Mouse (Mus musculus) embryonic facial prominence, embryonic 13.5 days (tissue): Measurements from ENCODE around the gene Mcm3. TPM values are rescaled to one million over a fixed set of nuclear protein-coding genes. Genes with fewer than 3 reads are reported as not detected.

ENCODE experiments used
- ATAC-seq: fragments of 200-750 bp; cut with Nextera tagmentation; 2 replicates; pipeline ENCODE4 v1.8.0; 2017; ENCODE audit warnings: low read depth; ENCODE audit not compliant: insufficient number of reproducible peaks, insufficient read depth, low FRiP score, low TSS enrichment
- H3K27ac ChIP-seq: fragments of 300-500 bp; sonication (generic); 2 replicates; pipeline ENCODE4 v1.5.1; 2015; ENCODE audit warnings: moderate library complexity, mild to moderate bottlenecking, inconsistent platforms
- H3K27me3 ChIP-seq: fragments of 300-500 bp; sonication (generic); 2 replicates; pipeline ENCODE4 v1.6.1; 2015; ENCODE audit warnings: mild to moderate bottlenecking, inconsistent platforms
- H3K36me3 ChIP-seq: fragments of 300-500 bp; sonication (generic); 2 replicates; pipeline ENCODE4 v1.6.1; 2015; ENCODE audit warnings: mild to moderate bottlenecking, inconsistent platforms
- H3K4me1 ChIP-seq: fragments of 300-500 bp; sonication (generic); 2 replicates; pipeline ENCODE4 v1.6.1; 2015; ENCODE audit warnings: inconsistent platforms
- H3K4me2 ChIP-seq: fragments of 300-500 bp; sonication (generic); 2 replicates; pipeline ENCODE4 v1.6.1; 2015; ENCODE audit warnings: moderate library complexity, mild to moderate bottlenecking, inconsistent platforms
- H3K4me3 ChIP-seq: fragments of 300-500 bp; sonication (generic); 2 replicates; pipeline ENCODE4 v1.5.1; 2015; ENCODE audit warnings: mild to moderate bottlenecking, inconsistent platforms
- H3K9ac ChIP-seq: fragments of 300-500 bp; sonication (generic); 2 replicates; pipeline ENCODE4 v1.6.1; 2015; ENCODE audit warnings: mild to moderate bottlenecking, inconsistent platforms
- H3K9me3 ChIP-seq: fragments of 300-500 bp; sonication (generic); 2 replicates; pipeline ENCODE4 v1.6.1; 2016; ENCODE audit warnings: inconsistent platforms
- WGBS: fragments of 180-500 bp; shearing (Covaris S2); methylation state at CpG from one replicate; pipeline ENCODE4 v1.1.7; 2015; ENCODE audit warnings: mixed read lengths; 5-methylcytosine and 5-hydroxymethylcytosine counted together
- polyA plus RNA-seq: library from polyadenylated mRNA; unstranded; fragments of >200 nt; fragmentation: Nextera tagmentation; extraction: Ambion mirVana; gene quantifications from 2 replicates; pipeline ENCODE4 v1.2.1, GENCODE M21; 2015

The Mcm3 gene
- polyA plus RNA-seq: 127 and 138 TPM in 2 replicates

DNA sequence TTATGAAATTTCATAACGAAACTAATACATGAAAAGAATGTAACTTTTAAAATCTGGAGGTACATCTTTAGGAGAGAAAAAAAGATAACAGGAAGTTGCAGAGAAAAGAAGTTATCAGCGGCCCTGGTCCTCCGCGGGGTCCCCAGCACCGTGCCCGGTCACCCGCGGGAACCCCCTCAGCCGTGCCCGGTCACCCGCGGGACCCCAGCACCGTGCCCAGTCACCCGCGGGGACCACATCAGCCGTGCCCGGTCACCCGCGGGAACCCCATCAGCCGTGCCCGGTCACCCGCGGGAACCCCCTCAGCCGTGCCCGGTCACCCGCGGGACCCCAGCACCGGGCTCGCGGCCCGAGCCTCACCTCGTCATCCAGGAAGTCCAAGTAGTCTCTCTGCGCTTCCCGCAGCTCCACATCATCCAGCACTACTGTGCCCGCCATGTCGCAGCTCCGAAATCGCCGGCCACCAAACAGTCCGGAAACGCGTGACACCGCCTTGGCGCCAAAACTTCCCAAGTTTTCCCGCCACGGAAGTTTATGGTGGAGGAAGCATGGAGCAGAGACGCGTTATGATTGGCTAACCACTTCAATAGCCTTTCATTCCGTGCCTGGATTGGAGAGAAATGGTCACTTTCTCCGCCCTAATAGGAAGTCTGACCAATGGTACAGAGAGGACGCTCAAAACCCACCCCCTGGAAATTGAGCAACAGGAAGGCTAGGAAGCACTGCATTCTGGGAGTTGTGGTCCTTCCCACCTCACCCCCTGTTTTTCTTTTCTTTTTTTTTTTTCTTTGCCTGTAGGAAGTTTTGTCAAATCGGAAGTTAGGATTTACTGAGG is at the start of gene Mcm3:
TSS of gene Mcm3 (minus strand) at position 542 of the 835 bp plus-strand sequence.
- Histone ChIP-seq H3K27ac (no peak within 1 kb of the TSS; the same call in 1 of the 2 replicates), H3K4me3 (peak within 1 kb of the TSS; percentile 79), H3K4me1 (peaks cover 9% of the 10 kb centered on the region), H3K36me3 (peaks cover 26% of the 10 kb centered on the region), H3K9me3 (no peaks in the 10 kb centered on the region), H3K4me2 (peak within 1 kb of the TSS; percentile 67), H3K27me3 (no peaks in the 10 kb centered on the region), H3K9ac (peak within 1 kb of the TSS; percentile 85)
- under 1% methylated on average over 52 of the region's 52 CpGs for WGBS
- peak; percentile 98 for ATAC-seq

DNA sequence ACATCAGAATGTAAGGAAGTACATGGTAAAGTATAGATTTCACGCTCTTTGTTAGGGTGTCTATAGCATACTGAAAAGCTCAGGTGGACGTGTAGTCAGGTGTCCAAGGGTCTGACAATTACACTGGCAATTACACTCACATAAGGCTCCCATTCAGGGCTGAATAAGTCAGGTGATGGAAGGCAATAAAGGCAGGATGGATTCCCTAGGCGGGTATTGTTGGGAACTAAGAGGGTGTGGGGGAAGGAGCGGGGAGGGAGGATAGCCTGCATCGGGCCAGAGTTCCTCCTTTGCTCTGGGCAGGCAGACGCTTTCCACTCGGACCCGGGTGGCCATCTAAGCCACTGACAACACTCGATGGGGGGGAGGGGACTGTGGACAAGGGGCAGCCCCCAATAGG is 47.9 kb upstream of the Mcm3 start:
- no peak for ATAC-seq
- Histone ChIP-seq H3K9me3 (no peaks in the 10 kb centered on the region), H3K9ac (no peak overlapping the region), H3K27ac (no peak overlapping the region), H3K27me3 (no peaks in the 10 kb centered on the region), H3K4me3 (no peak overlapping the region), H3K36me3 (no peaks in the 10 kb centered on the region), H3K4me1 (peaks cover 5% of the 10 kb centered on the region; the same call in 1 of the 2 replicates), H3K4me2 (no peak overlapping the region)
- WGBS: 46% methylated on average over 9 of the region's 9 CpGs

DNA sequence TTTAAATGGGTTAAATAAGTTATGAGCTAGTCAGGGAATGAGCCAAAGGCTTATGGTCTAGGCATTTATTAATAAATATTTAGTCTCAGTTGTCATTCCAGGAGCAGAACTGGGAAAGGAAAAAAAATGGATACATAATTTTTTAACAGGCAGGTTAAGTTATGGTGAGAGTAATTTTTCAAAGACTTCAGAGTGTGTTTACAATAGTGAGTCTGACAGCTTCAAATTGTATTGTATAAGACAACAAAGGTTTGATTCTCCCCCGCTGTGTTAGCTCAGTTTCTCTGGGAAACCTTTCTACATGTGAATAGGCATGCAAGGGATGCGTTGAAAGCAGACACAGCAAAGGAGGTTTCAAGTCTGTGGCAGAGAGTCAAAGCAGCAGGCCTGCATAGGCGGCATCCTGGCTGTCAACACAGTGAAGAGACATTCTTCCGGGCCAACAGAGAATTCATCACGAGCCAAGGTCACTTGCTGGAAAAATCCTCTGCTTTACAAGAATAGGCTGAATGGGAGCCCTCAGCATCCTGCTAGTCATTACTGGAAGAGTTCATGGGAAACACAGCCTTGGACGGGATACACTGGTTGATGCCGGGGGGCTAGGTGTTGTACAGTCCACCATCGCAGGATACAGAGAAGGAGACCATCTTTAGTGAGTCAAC is 47.3 kb upstream of the Mcm3 start:
- H3K36me3 ChIP-seq: no peaks in the 10 kb centered on the region
- no peak overlapping the region for H3K9ac ChIP-seq
- no peaks in the 10 kb centered on the region for H3K9me3 ChIP-seq
- no peak for ATAC-seq
- no peak overlapping the region for H3K4me3 ChIP-seq
- 52% methylated on average over 8 of the region's 8 CpGs for whole genome bisulfite sequencing
- no peaks in the 10 kb centered on the region for H3K27me3 ChIP-seq
- H3K27ac ChIP-seq: no peak overlapping the region
- peaks cover 5% of the 10 kb centered on the region; the same call in 1 of the 2 replicates for H3K4me1 ChIP-seq
- H3K4me2 ChIP-seq: no peak overlapping the region

DNA sequence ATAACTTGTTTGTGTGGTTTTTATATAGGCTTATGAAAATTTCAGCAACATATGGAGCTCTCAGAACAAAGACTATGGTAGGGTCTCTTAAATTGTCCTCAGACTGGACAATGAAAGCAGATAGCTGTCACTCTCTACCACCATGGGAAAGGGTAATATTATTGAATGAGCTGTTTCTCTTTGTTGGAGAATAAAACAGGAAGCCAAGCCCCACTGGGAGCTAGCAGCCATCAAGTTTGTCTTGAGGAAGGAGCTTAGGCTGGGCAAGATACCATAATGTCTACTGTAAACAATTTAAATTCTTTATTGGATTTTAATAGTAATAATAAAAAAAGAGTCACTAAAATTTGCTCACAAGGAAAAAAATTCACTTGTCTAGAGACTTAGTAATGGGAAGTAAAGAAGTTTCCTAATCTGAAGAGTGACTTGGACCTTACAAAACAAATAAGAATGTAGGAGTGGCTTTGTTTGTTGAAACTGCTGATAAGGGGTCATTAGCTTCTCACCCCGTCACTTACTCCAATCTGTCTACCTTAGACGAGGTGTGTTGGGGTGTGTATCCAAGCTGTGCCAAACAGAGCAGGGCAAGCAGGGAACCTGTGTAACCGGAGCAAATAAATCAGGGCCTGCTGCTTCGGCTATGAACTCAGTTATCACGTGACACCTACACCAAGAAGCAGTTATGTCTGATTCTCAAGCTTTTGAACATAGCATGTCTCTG is 43.5 kb upstream of the Mcm3 start:
- H3K4me2 ChIP-seq: no peak overlapping the region
- H3K27me3 ChIP-seq: no peaks in the 10 kb centered on the region
- no peak for ATAC-seq
- WGBS: 60% methylated on average over 5 of the region's 5 CpGs
- peaks cover 5% of the 10 kb centered on the region; the same call in 1 of the 2 replicates for H3K4me1 ChIP-seq
- no peak overlapping the region for H3K27ac ChIP-seq
- H3K36me3 ChIP-seq: no peaks in the 10 kb centered on the region
- no peak overlapping the region for H3K9ac ChIP-seq
- no peak overlapping the region for H3K4me3 ChIP-seq
- no peaks in the 10 kb centered on the region for H3K9me3 ChIP-seq

DNA sequence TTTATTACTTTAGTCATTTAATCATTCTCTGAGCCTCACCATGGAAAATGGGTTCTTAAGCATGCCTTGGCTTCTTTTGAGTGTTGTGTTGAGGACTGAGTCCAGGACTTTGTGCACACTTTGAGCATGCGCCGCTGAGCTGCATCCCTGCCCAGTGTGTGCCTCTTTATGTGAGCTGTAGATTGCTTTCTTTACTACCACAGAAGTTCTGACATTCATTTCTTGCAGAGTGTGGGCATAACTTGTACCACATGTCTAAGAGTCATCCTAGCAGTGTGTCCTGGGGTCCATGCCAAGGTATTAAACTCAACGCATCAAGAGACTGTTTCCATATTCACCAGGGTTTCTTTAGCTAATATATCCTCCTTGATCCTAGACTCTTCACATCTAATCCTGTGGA is 41.8 kb upstream of the Mcm3 start:
- Histone ChIP-seq H3K4me1 (no peaks in the 10 kb centered on the region), H3K27me3 (no peaks in the 10 kb centered on the region), H3K9ac (no peak overlapping the region), H3K4me3 (no peak overlapping the region), H3K4me2 (no peak overlapping the region), H3K9me3 (no peaks in the 10 kb centered on the region), H3K27ac (no peak overlapping the region), H3K36me3 (no peaks in the 10 kb centered on the region)
- 67% methylated on average over 3 of the region's 3 CpGs for WGBS
- ATAC-seq: no peak

DNA sequence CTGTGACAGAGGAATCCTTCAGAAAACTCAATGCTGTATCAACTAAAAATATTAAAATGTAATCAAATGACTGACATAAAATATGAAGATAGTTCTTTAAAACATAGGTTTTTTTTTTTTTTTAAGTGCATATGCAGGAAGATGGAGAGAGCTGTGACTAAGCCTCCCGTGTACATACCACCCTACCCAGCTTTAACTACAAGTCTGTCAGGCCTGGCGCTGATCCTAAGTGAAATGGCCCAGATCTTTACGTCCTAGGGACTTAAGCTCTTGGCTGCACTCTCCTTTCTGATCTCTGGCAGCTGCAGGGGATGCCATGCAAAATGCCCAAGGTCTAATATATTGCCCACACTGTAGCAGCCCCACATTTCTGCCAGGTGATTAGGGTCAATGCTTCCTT is 40.7 kb upstream of the Mcm3 start:
- 71% methylated on average over 3 of the region's 3 CpGs for WGBS
- no peak overlapping the region for H3K9ac ChIP-seq
- H3K4me2 ChIP-seq: no peak overlapping the region
- H3K36me3 ChIP-seq: no peaks in the 10 kb centered on the region
- no peak overlapping the region for H3K27ac ChIP-seq
- H3K27me3 ChIP-seq: no peaks in the 10 kb centered on the region
- no peak overlapping the region for H3K4me3 ChIP-seq
- no peaks in the 10 kb centered on the region for H3K4me1 ChIP-seq
- ATAC-seq: no peak
- H3K9me3 ChIP-seq: no peaks in the 10 kb centered on the region

DNA sequence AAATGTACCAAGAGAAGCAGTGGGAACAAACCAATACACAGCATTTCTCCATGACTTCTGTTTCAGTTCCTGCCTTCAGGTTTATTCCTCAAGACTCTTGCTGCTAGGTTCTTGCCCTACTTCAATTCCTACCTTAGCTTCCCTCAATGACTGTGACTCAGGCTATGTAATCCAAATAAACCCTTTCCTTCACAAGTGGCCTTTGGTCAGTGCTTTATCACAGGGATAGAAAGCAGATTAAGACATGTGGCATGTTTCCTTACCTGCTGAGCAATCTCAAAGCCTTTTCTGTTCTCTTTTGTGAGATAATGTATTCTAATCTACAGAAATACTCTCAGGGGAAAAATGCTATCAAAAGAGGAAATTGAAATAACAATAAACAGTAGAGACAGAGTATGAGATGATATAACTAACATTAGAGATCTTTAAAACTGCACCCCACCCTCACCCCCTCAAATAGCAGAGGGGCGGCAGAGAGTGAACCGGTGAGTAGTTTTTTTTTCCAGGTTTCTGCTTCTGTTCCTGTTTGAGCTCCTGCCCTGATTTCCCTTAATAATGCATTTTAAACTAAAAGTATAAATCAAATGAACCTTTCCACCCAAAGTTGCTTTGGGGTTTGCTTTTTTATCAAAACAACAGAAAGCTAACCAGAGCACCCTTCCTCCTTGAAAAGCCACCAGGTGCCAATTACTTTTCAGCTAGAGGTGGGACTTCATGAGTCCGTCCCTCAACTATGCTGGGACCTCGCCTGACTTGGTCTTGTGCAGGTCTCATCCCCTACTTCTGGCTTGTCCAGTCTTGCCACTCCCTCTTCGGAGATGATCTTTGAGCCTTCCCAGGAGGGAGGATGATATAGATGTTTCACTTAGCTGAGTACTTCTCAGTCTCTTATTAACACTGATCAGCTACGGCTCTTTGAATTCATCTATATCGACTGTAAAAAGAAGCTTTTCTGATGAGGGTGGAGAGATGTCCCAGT is 37.1 kb upstream of the Mcm3 start:
- Histone ChIP-seq H3K4me3 (no peak overlapping the region), H3K9ac (no peak overlapping the region), H3K9me3 (no peaks in the 10 kb centered on the region), H3K4me2 (no peak overlapping the region), H3K27me3 (no peaks in the 10 kb centered on the region), H3K36me3 (no peaks in the 10 kb centered on the region), H3K4me1 (no peaks in the 10 kb centered on the region), H3K27ac (no peak overlapping the region)
- no peak for ATAC-seq
- WGBS: 82% methylated on average over 7 of the region's 7 CpGs

DNA sequence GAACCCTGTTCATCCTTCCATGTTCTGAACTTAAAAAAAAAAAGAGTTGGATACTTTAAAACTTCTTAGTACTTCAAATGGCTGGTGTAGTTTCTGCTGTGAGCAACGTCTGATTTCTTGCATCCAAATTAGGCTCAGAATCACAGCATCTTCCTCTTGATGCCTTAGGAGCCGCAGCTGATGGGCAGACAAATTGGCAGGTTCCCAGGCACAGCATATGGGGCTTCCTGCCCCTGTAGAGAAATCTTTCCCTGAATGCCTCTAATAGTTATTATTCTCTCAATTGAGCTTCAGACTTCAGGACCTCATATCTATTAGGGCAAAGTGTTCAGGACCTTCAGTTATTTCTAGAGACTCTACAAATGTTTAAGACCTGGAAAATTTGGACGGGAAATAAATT is 19.8 kb upstream of the Mcm3 start:
- Histone ChIP-seq H3K4me3 (no peak overlapping the region), H3K4me1 (no peaks in the 10 kb centered on the region), H3K4me2 (no peak overlapping the region), H3K27me3 (no peaks in the 10 kb centered on the region), H3K27ac (no peak overlapping the region), H3K9ac (no peak overlapping the region), H3K9me3 (no peaks in the 10 kb centered on the region), H3K36me3 (no peaks in the 10 kb centered on the region)
- WGBS: 72% methylated on average over 3 of the region's 3 CpGs
- no peak for ATAC-seq

DNA sequence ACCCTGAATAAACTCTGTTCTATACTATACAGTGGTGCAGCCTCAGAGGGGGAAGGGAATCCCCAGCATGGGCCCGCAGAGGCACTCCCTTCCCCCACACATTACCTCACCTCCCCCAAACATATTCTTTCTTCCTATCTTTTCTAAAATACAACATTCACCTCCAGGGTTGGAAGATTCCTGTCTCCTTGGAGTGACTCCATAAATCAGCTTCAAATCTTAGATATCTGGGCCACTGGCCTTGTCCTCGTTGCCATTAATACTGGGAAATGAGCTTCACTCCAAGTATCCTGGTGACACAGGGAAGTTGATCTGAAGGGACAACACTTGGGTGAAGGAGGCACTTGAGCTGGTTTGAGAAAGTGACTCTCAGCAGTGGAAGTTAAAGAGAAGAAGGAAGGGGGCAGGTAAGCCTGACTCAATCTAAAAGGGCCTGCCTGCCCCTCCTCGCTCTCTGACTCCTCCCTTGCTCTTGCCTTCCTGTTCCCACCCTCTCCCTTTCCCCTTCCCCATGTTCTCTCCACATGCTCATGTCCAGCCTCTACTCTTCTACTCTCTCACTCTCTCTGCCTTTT is 16.5 kb upstream of the Mcm3 start:
- no peaks in the 10 kb centered on the region for H3K27me3 ChIP-seq
- no peak overlapping the region for H3K4me3 ChIP-seq
- no peaks in the 10 kb centered on the region for H3K36me3 ChIP-seq
- 83% methylated on average over 3 of the region's 3 CpGs for WGBS
- H3K27ac ChIP-seq: no peak overlapping the region
- no peak overlapping the region for H3K9ac ChIP-seq
- no peaks in the 10 kb centered on the region for H3K9me3 ChIP-seq
- H3K4me1 ChIP-seq: no peaks in the 10 kb centered on the region
- no peak for ATAC-seq
- H3K4me2 ChIP-seq: no peak overlapping the region

DNA sequence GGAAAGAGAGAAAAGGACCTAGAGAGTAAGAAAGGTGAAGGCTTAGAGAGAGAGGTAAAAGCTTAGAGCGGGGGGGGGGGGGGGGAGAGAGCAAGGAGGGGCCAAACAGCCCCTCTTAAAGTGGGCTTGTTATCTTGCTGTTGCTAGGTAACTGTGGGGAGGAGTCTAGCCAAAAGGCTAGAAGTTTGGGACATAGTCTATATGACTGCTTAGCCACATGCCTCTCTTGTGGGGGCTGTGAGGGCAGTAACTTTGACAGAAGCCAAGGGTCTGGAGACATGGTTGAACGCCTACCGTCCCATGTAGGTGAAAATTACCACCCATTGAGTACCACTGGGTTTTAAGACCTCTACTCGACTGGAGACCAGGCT is 13.0 kb upstream of the Mcm3 start:
- Histone ChIP-seq H3K27me3 (no peaks in the 10 kb centered on the region), H3K4me1 (no peaks in the 10 kb centered on the region), H3K27ac (no peak overlapping the region), H3K9me3 (no peaks in the 10 kb centered on the region), H3K36me3 (no peaks in the 10 kb centered on the region), H3K9ac (no peak overlapping the region), H3K4me2 (no peak overlapping the region), H3K4me3 (no peak overlapping the region)
- 83% methylated on average over 3 of the region's 4 CpGs for WGBS
- no peak for ATAC-seq
